Mouse (Mus musculus) stomach, postnatal 0 days (tissue): Measurements from ENCODE around the gene Megf11. TPM values are rescaled to one million over a fixed set of nuclear protein-coding genes. Genes with fewer than 3 reads are reported as not detected.
"Not testable (repeated sequence)": the region's sequence is repeated elsewhere in the genome, so short reads cannot be mapped to it uniquely, and the experiment has no call there.

Experiments
- ATAC-seq: fragments of 200-750 bp; cut with Nextera tagmentation; 2 replicates; pipeline ENCODE4 v1.8.0; 2017; ENCODE audit not compliant: low FRiP score, low TSS enrichment
- DNase-seq: peaks from one replicate; pipeline ENCODE4 v3.0.0-alpha.2; 2016; ENCODE audit warnings: low spot score
- H3K27ac ChIP-seq: fragments of 300-500 bp; sonication (generic); replicated peaks from 2 replicates; pipeline ENCODE4 v1.5.1; 2014; ENCODE audit warnings: mild to moderate bottlenecking, control low read depth
- H3K27me3 ChIP-seq: fragments of 300-500 bp; sonication (generic); 2 replicates; pipeline ENCODE4 v1.6.1; 2014; ENCODE audit warnings: low read length; ENCODE audit not compliant: control insufficient read depth, insufficient read depth
- H3K36me3 ChIP-seq: fragments of 300-500 bp; sonication (generic); 2 replicates; pipeline ENCODE4 v1.6.1; 2014; ENCODE audit warnings: low read length, mixed read lengths; ENCODE audit not compliant: control insufficient read depth, insufficient read depth
- H3K4me1 ChIP-seq: fragments of 300-500 bp; sonication (generic); replicated peaks from 2 replicates; pipeline ENCODE4 v1.6.1; 2014; ENCODE audit warnings: antibody characterized with exemption; ENCODE audit not compliant: control insufficient read depth, insufficient read depth
- H3K4me2 ChIP-seq: fragments of 300-500 bp; sonication (generic); replicated peaks from 2 replicates; pipeline ENCODE4 v1.6.1; 2014; ENCODE audit warnings: low read depth, mild to moderate bottlenecking, control low read depth, moderate library complexity
- H3K4me3 ChIP-seq: fragments of 300-500 bp; sonication (generic); 2 replicates; pipeline ENCODE4 v1.5.1; 2014; ENCODE audit warnings: low read depth, low read length, control low read depth
- H3K9ac ChIP-seq: fragments of 300-500 bp; sonication (generic); 2 replicates; pipeline ENCODE4 v1.6.1; 2014; ENCODE audit warnings: mild to moderate bottlenecking, low read length, control low read depth, mixed read lengths
- H3K9me3 ChIP-seq: fragments of 300-500 bp; sonication (generic); 2 replicates; pipeline ENCODE4 v1.6.1; 2016; ENCODE audit warnings: low read length; ENCODE audit not compliant: control insufficient read depth
- CTCF ChIP-seq: IDR thresholded peaks from 2 replicates; pipeline ENCODE4 v1.5.1; 2016; ENCODE audit warnings: antibody characterized with exemption, low read depth, mild to moderate bottlenecking, moderate library complexity
- EP300 ChIP-seq: optimal IDR thresholded peaks from 2 replicates; pipeline ENCODE3; 2016; ENCODE audit warnings: antibody characterized with exemption
- WGBS: fragments of 180-500 bp; shearing (Covaris S2); extraction: QIAGEN DNeasy Blood & Tissue Kit; methylation state at CpG from one replicate; pipeline ENCODE4 v1.1.7; 2014; 5-methylcytosine and 5-hydroxymethylcytosine counted together
- polyA plus RNA-seq: library from polyadenylated mRNA; unstranded; fragments of >200 nt; fragmentation: Nextera tagmentation; extraction: Ambion mirVana; gene quantifications from 2 replicates; pipeline ENCODE4 v1.2.1, GENCODE M21; 2015

Megf11 gene
- polyA plus RNA-seq, 1 experiment from 2014 or later = 0.46 TPM

- Histone ChIP-seq H3K27me3 (no peaks in the 10 kb centered on the region), H3K27ac (no peak overlapping the region), H3K4me2 (no peak overlapping the region), H3K9me3 (no peaks in the 10 kb centered on the region), H3K4me1 (no peaks in the 10 kb centered on the region), H3K9ac (no peak overlapping the region), H3K36me3 (no peaks in the 10 kb centered on the region), H3K4me3 (no peak overlapping the region)
- no peak for DNase-seq
- ATAC-seq = no peak
- TF ChIP-seq EP300 (no peak), CTCF (no peak)
- WGBS = 78% methylated on average over 5 of the region's 5 CpGs
Measured at GRCm38 (mm10) chr9:64656613-64657012, 271.2 kb downstream of the Megf11 start.

GRCm38 (mm10) chr9:64660222-64660621 is 274.8 kb downstream of the Megf11 start:
- H3K27me3 ChIP-seq = no peaks in the 10 kb centered on the region
- H3K9me3 ChIP-seq = no peaks in the 10 kb centered on the region
- no peaks in the 10 kb centered on the region for H3K4me1 ChIP-seq
- H3K9ac ChIP-seq = no peak overlapping the region
- no peak overlapping the region for H3K4me3 ChIP-seq
- WGBS = 70% methylated on average over 7 of the region's 7 CpGs
- no peak overlapping the region for H3K27ac ChIP-seq
- no peak for DNase-seq
- TF ChIP-seq EP300 = no peak
- TF ChIP-seq CTCF = no peak
- no peaks in the 10 kb centered on the region for H3K36me3 ChIP-seq
- no peak overlapping the region for H3K4me2 ChIP-seq
- ATAC-seq = no peak

- 42% methylated on average over 1 of the region's 1 CpGs for WGBS
- ATAC-seq (no peak), DNase-seq (no peak)
- no peaks in the 10 kb centered on the region for H3K36me3 ChIP-seq
- H3K4me2 ChIP-seq = no peak overlapping the region
- H3K4me1 ChIP-seq = no peaks in the 10 kb centered on the region
- no peak overlapping the region for H3K27ac ChIP-seq
- no peaks in the 10 kb centered on the region for H3K27me3 ChIP-seq
- no peaks in the 10 kb centered on the region for H3K9me3 ChIP-seq
- TF ChIP-seq CTCF (no peak), EP300 (no peak)
- no peak overlapping the region for H3K4me3 ChIP-seq
- no peak overlapping the region for H3K9ac ChIP-seq
Measured at GRCm38 (mm10) chr9:64664612-64665011, 279.2 kb downstream of the Megf11 start.

- H3K4me1 ChIP-seq = no peaks in the 10 kb centered on the region
- no peaks in the 10 kb centered on the region for H3K9me3 ChIP-seq
- H3K9ac ChIP-seq = no peak overlapping the region
- H3K36me3 ChIP-seq = no peaks in the 10 kb centered on the region
- no peak overlapping the region for H3K27ac ChIP-seq
- DNase-seq (peak; percentile 46), ATAC-seq (no peak)
- no peak overlapping the region for H3K4me2 ChIP-seq
- TF ChIP-seq EP300 (no peak), CTCF (no peak)
- H3K4me3 ChIP-seq = no peak overlapping the region
- 35% methylated on average over 4 of the region's 4 CpGs for WGBS
- no peaks in the 10 kb centered on the region for H3K27me3 ChIP-seq
Measured at GRCm38 (mm10) chr9:64666549-64666948, 281.1 kb downstream of the Megf11 start.

- no peak overlapping the region for H3K4me3 ChIP-seq
- peak; percentile 67 for DNase-seq
- WGBS = 11% methylated on average over 5 of the region's 5 CpGs
Measured at GRCm38 (mm10) chr9:64667513-64667912, 282.1 kb downstream of the Megf11 start.

GRCm38 (mm10) chr9:64668001-64668400 is 282.6 kb downstream of the Megf11 start:
- 75% methylated on average over 2 of the region's 2 CpGs for WGBS
- TF ChIP-seq EP300 = no peak
- no peak for TF ChIP-seq CTCF

More at GRCm38 (mm10) chr9:64667513-64667912, 282.1 kb downstream of the Megf11 start:
- ATAC-seq = peak; percentile 72
- Histone ChIP-seq H3K27me3 (no peaks in the 10 kb centered on the region), H3K4me1 (no peaks in the 10 kb centered on the region), H3K9ac (no peak overlapping the region), H3K9me3 (no peaks in the 10 kb centered on the region), H3K36me3 (no peaks in the 10 kb centered on the region), H3K4me2 (no peak overlapping the region), H3K27ac (no peak overlapping the region)
- TF ChIP-seq EP300 = no peak
- TF ChIP-seq CTCF = no peak

GRCm38 (mm10) chr9:64671341-64672319 is 286.2 kb downstream of the Megf11 start:
- H3K9me3 ChIP-seq, H3K4me1 ChIP-seq, H3K27me3 ChIP-seq, H3K4me3 ChIP-seq, H3K9ac ChIP-seq, H3K4me2 ChIP-seq, H3K36me3 ChIP-seq, H3K27ac ChIP-seq: not testable (repeated sequence)
- DNase-seq = peak; percentile 88
- peak; percentile 79 for ATAC-seq
- 44% methylated on average over 6 of the region's 11 CpGs for WGBS

More at GRCm38 (mm10) chr9:64668001-64668400, 282.6 kb downstream of the Megf11 start:
- H3K27ac ChIP-seq = no peak overlapping the region
- no peaks in the 10 kb centered on the region for H3K27me3 ChIP-seq
- H3K36me3 ChIP-seq = no peaks in the 10 kb centered on the region
- no peaks in the 10 kb centered on the region for H3K4me1 ChIP-seq
- ATAC-seq (no peak), DNase-seq (no peak)
- H3K9me3 ChIP-seq = no peaks in the 10 kb centered on the region
- no peak overlapping the region for H3K4me3 ChIP-seq
- no peak overlapping the region for H3K4me2 ChIP-seq
- no peak overlapping the region for H3K9ac ChIP-seq
